Mouse (Mus musculus): Measurements from ENCODE around the gene Srm. TPM values are rescaled to one million over a fixed set of nuclear protein-coding genes. Genes with fewer than 3 reads are reported as not detected.

Srm gene
- total RNA-seq, 4 experiments from 2014 or later = 67.4 to 91.6 (median 76.2) TPM

DNA sequence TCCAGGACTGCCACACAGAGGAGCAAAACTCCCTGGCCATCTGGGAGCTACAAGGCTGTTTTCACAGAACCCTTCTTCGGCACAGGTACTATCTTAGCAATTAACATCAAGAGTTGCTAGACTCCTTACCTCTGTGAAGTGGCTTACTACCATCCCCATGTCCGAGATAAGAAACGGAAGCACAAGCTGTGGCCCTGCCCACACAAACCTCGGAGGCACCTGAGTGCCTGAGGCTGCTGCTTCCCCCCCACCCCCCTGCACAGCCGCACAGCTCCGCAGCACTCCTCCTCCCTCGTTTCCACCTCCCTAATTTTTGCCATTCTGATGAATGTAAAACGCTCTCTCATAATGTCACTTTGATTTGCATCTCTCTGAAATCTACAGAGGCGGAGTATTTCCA, 47.0 kb downstream of the Srm start:
- no peak for DNase-seq

DNA sequence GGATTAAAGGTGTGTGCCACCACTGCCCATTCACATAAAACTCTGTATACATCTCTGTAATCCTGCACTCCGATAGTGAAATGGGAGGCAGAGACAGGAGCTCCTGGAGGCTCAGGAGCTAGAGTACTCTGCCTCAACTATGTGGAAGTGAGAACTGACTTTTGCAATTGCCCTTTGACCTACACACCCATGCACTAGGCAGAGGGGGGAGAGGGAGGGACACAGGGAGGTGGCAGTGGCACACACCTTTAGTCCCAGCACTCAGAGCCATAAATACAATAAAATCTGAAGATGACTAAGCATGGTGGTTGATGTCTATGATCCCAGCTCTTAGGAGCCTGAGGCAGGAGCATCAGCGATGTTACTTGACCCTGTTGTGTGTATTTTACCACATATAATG, 48.2 kb downstream of the Srm start:
- DNase-seq = no peak

DNA sequence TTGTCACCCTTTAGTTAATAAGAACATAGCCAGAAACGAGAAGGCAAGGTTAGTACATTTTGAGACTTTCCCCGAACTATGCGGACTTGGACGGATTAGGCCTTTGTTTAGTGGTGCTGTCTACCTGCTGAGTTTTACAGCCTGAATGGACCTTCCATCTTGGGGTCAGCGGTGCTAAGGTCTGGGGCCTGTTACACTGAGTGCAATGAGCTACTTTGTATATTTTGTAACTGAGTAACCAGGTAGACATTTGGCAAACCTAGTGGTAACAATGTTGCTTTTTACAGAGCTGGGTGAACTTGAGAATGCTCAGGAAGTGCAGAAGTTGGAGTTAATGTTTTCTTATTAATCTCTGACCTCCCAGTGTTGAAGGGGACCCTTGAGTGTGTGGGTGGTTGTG, 49.8 kb downstream of the Srm start:
- DNase-seq = no peak

DNA sequence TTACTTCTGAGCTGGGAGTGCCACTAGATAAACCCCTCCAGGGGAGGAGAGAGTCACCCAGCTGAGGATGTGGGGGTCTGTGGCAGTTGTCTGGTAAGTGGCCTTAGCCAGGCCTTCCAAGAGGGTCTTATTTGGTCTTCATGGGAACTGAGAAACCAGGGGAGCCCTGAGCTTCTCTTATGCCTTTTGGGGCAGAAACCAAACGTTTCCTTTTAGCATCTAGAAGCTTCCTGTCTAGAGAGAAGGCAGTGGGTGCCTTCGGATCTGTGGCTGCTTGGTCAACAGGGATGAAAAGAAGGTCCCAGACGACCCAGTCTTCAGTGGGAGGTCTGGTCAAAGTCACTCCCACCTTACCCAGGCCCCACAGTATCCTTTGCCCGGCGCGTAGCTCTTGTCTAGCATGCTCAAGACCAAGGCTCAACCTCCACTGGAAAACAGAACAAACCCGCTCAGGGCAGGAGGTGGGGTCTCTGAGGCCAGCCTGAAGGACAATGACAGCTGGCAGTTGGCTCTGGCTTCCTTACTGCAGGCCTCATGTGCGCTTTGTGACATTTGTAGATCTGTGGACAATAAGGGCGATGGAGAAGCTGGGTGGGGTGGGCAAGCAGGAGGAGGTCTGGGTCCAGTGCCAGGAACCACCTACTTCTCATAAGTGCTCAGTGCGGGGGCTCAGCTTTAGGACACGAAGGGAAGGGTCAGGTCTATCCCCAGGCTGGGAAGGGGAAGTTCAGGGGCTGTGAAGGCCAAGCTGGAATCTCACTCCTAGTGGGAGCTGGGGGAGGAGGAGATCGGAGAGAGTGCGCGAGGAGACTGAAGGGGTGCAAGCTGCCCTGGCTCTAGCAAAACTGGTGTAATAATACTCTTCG, 52.2 kb downstream of the Srm start, which contains the start of gene Gm572:
TSS of gene Gm572 (plus strand) at position 27 of the 866 bp plus-strand sequence.
- no peak for DNase-seq

DNA sequence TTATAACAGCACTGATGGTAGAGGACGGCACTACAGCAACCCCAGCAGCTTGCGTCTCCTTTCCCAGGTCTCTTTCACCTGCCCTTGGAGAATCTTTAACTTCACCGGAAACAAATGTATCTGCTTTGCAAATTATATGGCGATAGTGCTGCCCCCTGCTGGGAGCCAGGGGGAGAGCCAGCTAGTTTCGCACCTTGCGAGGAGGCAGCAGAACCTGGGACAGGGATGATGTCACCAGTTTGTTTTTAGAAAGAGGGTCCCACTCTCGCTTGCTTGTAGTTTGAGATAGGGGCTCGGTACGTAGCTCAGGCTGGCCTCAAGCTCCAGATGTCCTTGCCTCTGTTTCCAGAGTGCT, 52.8 kb downstream of the Srm start:
- DNase-seq = peak; percentile 34

Other genes starting within 250 kb of the Srm start
- gene Ubiad1, start 146.7 kb upstream of the Srm start, total RNA-seq (2022) = 10 to 100 TPM; 17.1 to 20.4 (median 17.8) TPM
- gene Mtor, start 142.9 kb upstream of the Srm start, total RNA-seq (2022) = 10 to 100 TPM; 74.2 to 82.1 (median 79.3) TPM
- gene Angptl7, start 91.0 kb upstream of the Srm start, total RNA-seq (2022) = 1 to 10 TPM in 3 of 4 experiments, under 1 TPM in 1; 0.87 to 2.9 (median 1.4) TPM
- gene Exosc10, start 33.1 kb upstream of the Srm start, total RNA-seq (2022) = 10 to 100 TPM; 42.4 to 58.8 (median 51.5) TPM
- 1 to 10 TPM; 1.5 to 2.6 (median 1.6) TPM for gene Masp2, start 11.1 kb downstream of the Srm start, total RNA-seq (2022)
- gene Tardbp, start 35.5 kb downstream of the Srm start, total RNA-seq (2022) = 100 to 1,000 TPM; 216 to 285 (median 243) TPM
- gene Gm572, start 51.8 kb downstream of the Srm start, total RNA-seq (2022) = not detected
- gene Casz1, start 212.9 kb downstream of the Srm start, total RNA-seq (2022) = 10 to 100 TPM in 2 of 4 experiments, 1 to 10 TPM in 2; 5.3 to 14.4 (median 9.8) TPM